Mouse (Mus musculus): ENCODE data around the gene Ddx41. TPM values are rescaled to one million over a fixed set of nuclear protein-coding genes. Genes with fewer than 3 reads are reported as not detected.
A peak's percentile ranks its signal among the peaks of the same experiment; 100 is the strongest.

The Ddx41 gene
- polyA plus RNA-seq, 1 experiment from 2014 or later = 73.3 TPM

GRCm38 (mm10) chr13:55535191-55535590 is 1.3 kb downstream of the Ddx41 start:
- Histone ChIP-seq H3K4me2 (peak overlapping the region; percentile 92), H3K9me3 (no peaks in the 10 kb centered on the region), H3K4me1 (peaks cover 19% of the 10 kb centered on the region), H3K4me3 (replicated peaks) (peak overlapping the region; percentile 80), H3K36me3 (replicated peaks) (peaks cover 72% of the 10 kb centered on the region), H3K27ac (no peak overlapping the region), H3K9ac (no peak overlapping the region), H3K27me3 (no peaks in the 10 kb centered on the region)
- 92% methylated on average over 15 of the region's 15 CpGs for WGBS
- ATAC-seq (ENCODE audit: low FRiP score) = no peak

GRCm38 (mm10) chr13:55529198-55529915 is 7.1 kb downstream of the Ddx41 start, which contains the start of gene Dok3:
Dok3 (minus strand) TSS chr13:55529296.
- H3K9ac ChIP-seq = no peak within 1 kb of the TSS
- H3K36me3 ChIP-seq (replicated peaks) = peaks cover 53% of the 10 kb centered on the region
- H3K27me3 ChIP-seq = no peaks in the 10 kb centered on the region
- no peak within 1 kb of the TSS for H3K4me2 ChIP-seq
- no peak for ATAC-seq (ENCODE audit: low FRiP score)
- no peaks in the 10 kb centered on the region for H3K9me3 ChIP-seq
- no peak within 1 kb of the TSS for H3K27ac ChIP-seq
- H3K4me1 ChIP-seq = no peaks in the 10 kb centered on the region
- WGBS = 85% methylated on average over 8 of the region's 8 CpGs
- H3K4me3 ChIP-seq (replicated peaks) = no peak within 1 kb of the TSS

GRCm38 (mm10) chr13:55527834-55528772 is 8.4 kb downstream of the Ddx41 start:
- H3K4me2 ChIP-seq = no peak overlapping the region
- no peak overlapping the region for H3K27ac ChIP-seq
- no peak overlapping the region for H3K9ac ChIP-seq
- 86% methylated on average over 18 of the region's 18 CpGs for WGBS
- no peak overlapping the region for H3K4me3 ChIP-seq (replicated peaks)
- H3K4me1 ChIP-seq = no peaks in the 10 kb centered on the region
- ATAC-seq (ENCODE audit: low FRiP score) = no peak
- H3K36me3 ChIP-seq (replicated peaks) = peaks cover 41% of the 10 kb centered on the region
- no peaks in the 10 kb centered on the region for H3K27me3 ChIP-seq
- no peaks in the 10 kb centered on the region for H3K9me3 ChIP-seq

- 92% methylated on average over 16 of the region's 16 CpGs for WGBS
- no peak overlapping the region for H3K4me3 ChIP-seq (replicated peaks)
- no peaks in the 10 kb centered on the region for H3K4me1 ChIP-seq
- ATAC-seq (ENCODE audit: low FRiP score) = no peak
- H3K9me3 ChIP-seq = no peaks in the 10 kb centered on the region
- no peak overlapping the region for H3K4me2 ChIP-seq
- H3K27ac ChIP-seq = no peak overlapping the region
- H3K36me3 ChIP-seq (replicated peaks) = peaks cover 33% of the 10 kb centered on the region
- no peak overlapping the region for H3K9ac ChIP-seq
- no peaks in the 10 kb centered on the region for H3K27me3 ChIP-seq
Observed at GRCm38 (mm10) chr13:55527212-55527611, 9.2 kb downstream of the Ddx41 start.

- Histone ChIP-seq H3K9ac (no peak overlapping the region), H3K27me3 (no peaks in the 10 kb centered on the region), H3K9me3 (no peaks in the 10 kb centered on the region), H3K4me1 (no peaks in the 10 kb centered on the region), H3K27ac (no peak overlapping the region), H3K4me2 (no peak overlapping the region), H3K36me3 (replicated peaks) (peaks cover 20% of the 10 kb centered on the region), H3K4me3 (replicated peaks) (no peak overlapping the region)
- no peak for ATAC-seq (ENCODE audit: low FRiP score)
- 82% methylated on average over 16 of the region's 16 CpGs for WGBS
Observed at GRCm38 (mm10) chr13:55525733-55526553, 10.5 kb downstream of the Ddx41 start.

GRCm38 (mm10) chr13:55523951-55524600 is 12.4 kb downstream of the Ddx41 start:
- H3K4me3 ChIP-seq (replicated peaks) = no peak overlapping the region
- H3K4me2 ChIP-seq = no peak overlapping the region
- H3K36me3 ChIP-seq (replicated peaks) = peaks cover 2% of the 10 kb centered on the region
- 0 out of 2 replicates have a peak overlapping the region, but pooled peaks have one; percentile 5 for H3K27ac ChIP-seq
- H3K27me3 ChIP-seq = peaks cover 4% of the 10 kb centered on the region; the same call in 1 of the 2 replicates
- ATAC-seq (ENCODE audit: low FRiP score) = no peak
- whole genome bisulfite sequencing = 91% methylated on average over 23 of the region's 23 CpGs
- no peak overlapping the region for H3K9ac ChIP-seq
- no peaks in the 10 kb centered on the region for H3K4me1 ChIP-seq
- no peaks in the 10 kb centered on the region for H3K9me3 ChIP-seq

GRCm38 (mm10) chr13:55523278-55523677 is 13.2 kb downstream of the Ddx41 start:
- Histone ChIP-seq H3K4me1 (no peaks in the 10 kb centered on the region), H3K36me3 (replicated peaks) (no peaks in the 10 kb centered on the region; the same call in 1 of the 2 replicates), H3K4me3 (replicated peaks) (no peak overlapping the region), H3K9me3 (no peaks in the 10 kb centered on the region), H3K4me2 (no peak overlapping the region), H3K27ac (no peak overlapping the region), H3K9ac (no peak overlapping the region), H3K27me3 (peaks cover 4% of the 10 kb centered on the region; the same call in 1 of the 2 replicates)
- no peak for ATAC-seq (ENCODE audit: low FRiP score)
- 65% methylated on average over 17 of the region's 17 CpGs for WGBS

- H3K4me1 ChIP-seq = no peaks in the 10 kb centered on the region
- no peak overlapping the region for H3K27ac ChIP-seq
- no peak overlapping the region for H3K9ac ChIP-seq
- no peaks in the 10 kb centered on the region; the same call in 1 of the 2 replicates for H3K36me3 ChIP-seq (replicated peaks)
- no peak for ATAC-seq (ENCODE audit: low FRiP score)
- peaks cover 4% of the 10 kb centered on the region; the same call in 1 of the 2 replicates for H3K27me3 ChIP-seq
- WGBS = 64% methylated on average over 8 of the region's 8 CpGs
- no peak overlapping the region for H3K4me2 ChIP-seq
- no peaks in the 10 kb centered on the region for H3K9me3 ChIP-seq
- no peak overlapping the region for H3K4me3 ChIP-seq (replicated peaks)
Observed at GRCm38 (mm10) chr13:55522730-55523129, 13.7 kb downstream of the Ddx41 start.

- H3K27me3 ChIP-seq = peaks cover 10% of the 10 kb centered on the region; the same call in 1 of the 2 replicates
- no peak overlapping the region for H3K4me2 ChIP-seq
- H3K4me3 ChIP-seq (replicated peaks) = no peak overlapping the region
- H3K36me3 ChIP-seq (replicated peaks) = no peaks in the 10 kb centered on the region; the same call in 1 of the 2 replicates
- H3K4me1 ChIP-seq = no peaks in the 10 kb centered on the region
- 81% methylated on average over 4 of the region's 4 CpGs for WGBS
- H3K9ac ChIP-seq = no peak overlapping the region
- no peak overlapping the region for H3K27ac ChIP-seq
- no peaks in the 10 kb centered on the region for H3K9me3 ChIP-seq
- ATAC-seq (ENCODE audit: low FRiP score) = no peak
Observed at GRCm38 (mm10) chr13:55519606-55520005, 16.9 kb downstream of the Ddx41 start.

GRCm38 (mm10) chr13:55516955-55517354 is 19.5 kb downstream of the Ddx41 start:
- H3K9me3 ChIP-seq = no peaks in the 10 kb centered on the region
- H3K27ac ChIP-seq = no peak overlapping the region
- no peak for ATAC-seq (ENCODE audit: low FRiP score)
- H3K4me3 ChIP-seq (replicated peaks) = no peak overlapping the region
- no peaks in the 10 kb centered on the region for H3K36me3 ChIP-seq (replicated peaks)
- H3K4me1 ChIP-seq = peaks cover 14% of the 10 kb centered on the region
- no peak overlapping the region for H3K4me2 ChIP-seq
- no peak overlapping the region for H3K9ac ChIP-seq
- 5% methylated on average over 5 of the region's 5 CpGs for WGBS
- peaks cover 14% of the 10 kb centered on the region; the same call in 1 of the 2 replicates for H3K27me3 ChIP-seq

- H3K4me3 ChIP-seq (replicated peaks) = peak overlapping the region; percentile 84
- peaks cover 10% of the 10 kb centered on the region; the same call in 1 of the 2 replicates for H3K27me3 ChIP-seq
- ATAC-seq (ENCODE audit: low FRiP score) = no peak
- no peaks in the 10 kb centered on the region for H3K9me3 ChIP-seq
- no peak overlapping the region for H3K27ac ChIP-seq
- 33% methylated on average over 9 of the region's 9 CpGs for WGBS
- H3K4me2 ChIP-seq = peak overlapping the region; percentile 92
- H3K36me3 ChIP-seq (replicated peaks) = peaks cover 13% of the 10 kb centered on the region
- peaks cover 34% of the 10 kb centered on the region for H3K4me1 ChIP-seq
- 0 out of 2 replicates have a peak overlapping the region, but pooled peaks have one; percentile 90 for H3K9ac ChIP-seq
Observed at GRCm38 (mm10) chr13:55513828-55514227, 22.6 kb downstream of the Ddx41 start.

All from forebrain, embryonic 12.5 days (tissue).